Mouse (Mus musculus): ENCODE data around the gene Drc1. TPM values are rescaled to one million over a fixed set of nuclear protein-coding genes. Genes with fewer than 3 reads are reported as not detected.

Gene Drc1
- polyA plus RNA-seq, 1 experiment from 2014 or later = 0.99 TPM

DNA sequence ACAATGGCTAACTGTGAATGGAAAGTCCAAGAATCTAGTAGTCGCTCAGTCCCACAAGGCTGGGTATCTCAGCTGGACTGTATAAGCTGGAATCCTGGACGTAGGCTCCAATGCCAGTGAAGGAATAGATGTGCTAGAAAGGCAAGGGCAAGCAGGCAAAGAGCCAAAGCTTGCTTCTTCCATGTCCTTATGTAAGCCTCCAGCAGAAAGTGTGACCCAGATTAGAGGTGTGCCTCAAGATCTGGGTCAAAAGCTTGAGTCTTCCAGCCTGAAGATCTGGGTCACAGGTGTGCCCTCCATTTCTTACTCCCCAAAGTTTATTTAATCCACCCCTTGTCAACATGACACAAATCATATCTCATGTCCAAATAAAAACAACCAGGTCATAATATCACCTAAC is 4.8 kb upstream of the Drc1 start:
- Histone ChIP-seq H3K4me2 (ENCODE audit: low read depth, low read length, severe bottlenecking) (no peak overlapping the region), H3K9me3 (ENCODE audit: control insufficient read depth, low read length) (no peaks in the 10 kb centered on the region), H3K4me1 (replicated peaks; ENCODE audit: control insufficient read depth, insufficient read depth, low read length) (0 out of 2 replicates have a peak, but pooled peaks cover 2% of the 10 kb centered on the region), H3K4me3 (ENCODE audit: low read depth, low read length) (no peak overlapping the region), H3K36me3 (ENCODE audit: control insufficient read depth, insufficient read depth, low read length) (no peaks in the 10 kb centered on the region), H3K27me3 (ENCODE audit: control insufficient read depth, insufficient read depth, low read length) (no peaks in the 10 kb centered on the region), H3K27ac (ENCODE audit: low read depth, low read length) (no peak overlapping the region), H3K9ac (ENCODE audit: low read length) (no peak overlapping the region)
- 83% methylated on average over 2 of the region's 2 CpGs for WGBS
- ATAC-seq (replicated peaks; ENCODE audit: low FRiP score) = no peak
- DNase-seq (ENCODE audit: low spot score) = no peak

GRCm38 (mm10) chr5:30278952-30279351 is 2.2 kb upstream of the Drc1 start:
- WGBS = 79% methylated on average over 3 of the region's 3 CpGs
- Histone ChIP-seq H3K4me2 (ENCODE audit: low read depth, low read length, severe bottlenecking) (no peak overlapping the region), H3K27me3 (ENCODE audit: control insufficient read depth, insufficient read depth, low read length) (no peaks in the 10 kb centered on the region), H3K4me1 (replicated peaks; ENCODE audit: control insufficient read depth, insufficient read depth, low read length) (0 out of 2 replicates have a peak, but pooled peaks cover 2% of the 10 kb centered on the region), H3K4me3 (ENCODE audit: low read depth, low read length) (no peak overlapping the region), H3K9me3 (ENCODE audit: control insufficient read depth, low read length) (no peaks in the 10 kb centered on the region), H3K27ac (ENCODE audit: low read depth, low read length) (no peak overlapping the region), H3K9ac (ENCODE audit: low read length) (no peak overlapping the region), H3K36me3 (ENCODE audit: control insufficient read depth, insufficient read depth, low read length) (no peaks in the 10 kb centered on the region)
- DNase-seq (ENCODE audit: low spot score) (no peak), ATAC-seq (replicated peaks; ENCODE audit: low FRiP score) (no peak)

DNA sequence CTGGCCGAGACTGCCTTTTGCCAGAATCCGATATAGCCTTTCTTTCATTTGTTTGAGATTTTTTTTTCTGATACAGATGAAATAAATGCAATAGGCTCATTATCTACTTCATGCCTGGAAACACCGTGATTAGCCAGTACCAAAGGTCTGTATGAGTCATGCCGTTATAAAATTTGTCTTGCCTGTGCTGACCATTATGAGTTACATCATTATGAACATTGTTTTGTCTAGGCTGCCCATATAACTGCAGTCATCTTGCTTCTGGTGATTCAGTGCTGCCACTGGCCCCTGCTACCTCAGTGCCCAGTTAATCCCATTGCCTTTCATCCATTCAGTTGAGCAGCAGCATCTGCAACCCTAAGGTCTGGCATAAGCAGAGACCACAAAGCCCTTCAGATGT is 1.7 kb upstream of the Drc1 start:
- Histone ChIP-seq H3K27ac (ENCODE audit: low read depth, low read length) (no peak overlapping the region), H3K9me3 (ENCODE audit: control insufficient read depth, low read length) (no peaks in the 10 kb centered on the region), H3K36me3 (ENCODE audit: control insufficient read depth, insufficient read depth, low read length) (no peaks in the 10 kb centered on the region), H3K4me3 (ENCODE audit: low read depth, low read length) (no peak overlapping the region), H3K9ac (ENCODE audit: low read length) (no peak overlapping the region), H3K4me2 (ENCODE audit: low read depth, low read length, severe bottlenecking) (no peak overlapping the region), H3K4me1 (replicated peaks; ENCODE audit: control insufficient read depth, insufficient read depth, low read length) (0 out of 2 replicates have a peak, but pooled peaks cover 2% of the 10 kb centered on the region), H3K27me3 (ENCODE audit: control insufficient read depth, insufficient read depth, low read length) (no peaks in the 10 kb centered on the region)
- 88% methylated on average over 4 of the region's 4 CpGs for WGBS
- ATAC-seq (replicated peaks; ENCODE audit: low FRiP score) (no peak), DNase-seq (ENCODE audit: low spot score) (no peak)

- no peak for ATAC-seq (replicated peaks; ENCODE audit: low FRiP score)
- no peaks in the 10 kb centered on the region; the same call in 1 of the 2 replicates for H3K9me3 ChIP-seq (ENCODE audit: control insufficient read depth, low read length)
These were observed 324 bp upstream of the Drc1 start for GRCm38 (mm10) chr5:30280864-30281263.

DNA sequence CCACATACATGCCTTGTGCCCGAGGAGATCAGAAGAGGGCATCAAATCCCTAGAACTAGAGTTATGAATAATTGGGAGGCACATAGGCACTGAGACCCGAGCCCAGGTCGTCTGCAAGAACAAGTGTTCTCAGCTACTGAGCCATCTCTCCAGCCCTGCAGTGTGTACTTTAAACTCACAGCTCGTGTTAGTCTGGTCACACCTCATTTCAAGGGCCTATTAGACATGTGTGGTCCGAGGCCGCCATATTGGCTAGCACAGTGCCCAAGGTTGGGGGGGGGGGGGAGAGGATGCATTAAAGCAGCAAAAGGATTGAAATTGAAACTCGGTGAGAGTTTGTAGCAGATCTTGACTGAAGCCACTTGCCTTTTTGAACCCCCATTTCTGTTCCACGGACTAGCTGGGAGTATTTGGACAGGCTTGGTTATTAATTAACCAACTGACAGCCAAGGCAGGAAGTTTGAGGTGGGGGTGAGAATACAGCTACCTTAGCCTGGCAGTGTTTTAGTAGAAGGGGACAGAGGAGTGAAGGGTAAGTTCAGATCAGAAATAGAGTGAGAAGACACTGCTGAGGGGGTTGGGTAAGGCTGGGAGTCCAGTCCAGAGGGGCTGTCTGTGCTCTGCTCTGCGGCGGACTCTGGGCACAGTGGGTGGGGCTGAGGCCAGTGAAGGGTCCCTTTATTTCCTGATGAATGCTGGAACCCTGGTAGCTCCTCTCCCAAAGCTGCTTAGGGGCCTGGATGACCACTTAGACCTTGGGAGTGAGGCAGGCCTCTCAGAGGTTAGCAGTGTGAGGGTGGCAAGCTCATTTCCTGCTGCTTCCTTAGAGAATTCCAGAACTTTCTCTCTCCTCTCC is 5.0 kb downstream of the Drc1 start:
- no peaks in the 10 kb centered on the region for H3K4me1 ChIP-seq (replicated peaks; ENCODE audit: control insufficient read depth, insufficient read depth, low read length)
- no peak for ATAC-seq (replicated peaks; ENCODE audit: low FRiP score)
- no peak overlapping the region for H3K4me3 ChIP-seq (ENCODE audit: low read depth, low read length)
- no peaks in the 10 kb centered on the region for H3K36me3 ChIP-seq (ENCODE audit: control insufficient read depth, insufficient read depth, low read length)
- WGBS = 90% methylated on average over 10 of the region's 10 CpGs
- no peak overlapping the region for H3K4me2 ChIP-seq (ENCODE audit: low read depth, low read length, severe bottlenecking)
- no peak for DNase-seq (ENCODE audit: low spot score)
- no peaks in the 10 kb centered on the region for H3K27me3 ChIP-seq (ENCODE audit: control insufficient read depth, insufficient read depth, low read length)
- H3K9ac ChIP-seq (ENCODE audit: low read length) = no peak overlapping the region
- H3K9me3 ChIP-seq (ENCODE audit: control insufficient read depth, low read length) = no peaks in the 10 kb centered on the region; the same call in 1 of the 2 replicates
- H3K27ac ChIP-seq (ENCODE audit: low read depth, low read length) = no peak overlapping the region

More at GRCm38 (mm10) chr5:30280864-30281263, 324 bp upstream of the Drc1 start:
- no peaks in the 10 kb centered on the region for H3K36me3 ChIP-seq (ENCODE audit: control insufficient read depth, insufficient read depth, low read length)
- H3K4me2 ChIP-seq (ENCODE audit: low read depth, low read length, severe bottlenecking) = peak overlapping the region; percentile 63
- H3K4me3 ChIP-seq (ENCODE audit: low read depth, low read length) = peak overlapping the region; percentile 41; the same call in 1 of the 2 replicates
- H3K27me3 ChIP-seq (ENCODE audit: control insufficient read depth, insufficient read depth, low read length) = no peaks in the 10 kb centered on the region
- no peak overlapping the region for H3K27ac ChIP-seq (ENCODE audit: low read depth, low read length)
- no peak for DNase-seq (ENCODE audit: low spot score)
- H3K4me1 ChIP-seq (replicated peaks; ENCODE audit: control insufficient read depth, insufficient read depth, low read length) = 0 out of 2 replicates have a peak, but pooled peaks cover 2% of the 10 kb centered on the region
- H3K9ac ChIP-seq (ENCODE audit: low read length) = no peak overlapping the region
- 46% methylated on average over 9 of the region's 9 CpGs for WGBS

- Histone ChIP-seq H3K9ac (ENCODE audit: low read length) (no peak overlapping the region), H3K4me3 (ENCODE audit: low read depth, low read length) (no peak overlapping the region), H3K4me2 (ENCODE audit: low read depth, low read length, severe bottlenecking) (no peak overlapping the region), H3K36me3 (ENCODE audit: control insufficient read depth, insufficient read depth, low read length) (no peaks in the 10 kb centered on the region), H3K9me3 (ENCODE audit: control insufficient read depth, low read length) (no peaks in the 10 kb centered on the region; the same call in 1 of the 2 replicates), H3K27me3 (ENCODE audit: control insufficient read depth, insufficient read depth, low read length) (no peaks in the 10 kb centered on the region), H3K4me1 (replicated peaks; ENCODE audit: control insufficient read depth, insufficient read depth, low read length) (no peaks in the 10 kb centered on the region), H3K27ac (ENCODE audit: low read depth, low read length) (no peak overlapping the region)
- 80% methylated on average over 9 of the region's 9 CpGs for WGBS
- no peak for ATAC-seq (replicated peaks; ENCODE audit: low FRiP score)
- DNase-seq (ENCODE audit: low spot score) = no peak
These were observed 6.1 kb downstream of the Drc1 start for GRCm38 (mm10) chr5:30287106-30287882.

GRCm38 (mm10) chr5:30340815-30341214 is 59.6 kb downstream of the Drc1 start:
- H3K27me3 ChIP-seq (ENCODE audit: control insufficient read depth, insufficient read depth, low read length) = no peaks in the 10 kb centered on the region
- H3K4me1 ChIP-seq (replicated peaks; ENCODE audit: control insufficient read depth, insufficient read depth, low read length) = peaks cover 2% of the 10 kb centered on the region; the same call in 1 of the 2 replicates
- WGBS = 88% methylated on average over 5 of the region's 5 CpGs
- ATAC-seq (replicated peaks; ENCODE audit: low FRiP score) = no peak
- no peaks in the 10 kb centered on the region for H3K9me3 ChIP-seq (ENCODE audit: control insufficient read depth, low read length)
- H3K27ac ChIP-seq (ENCODE audit: low read depth, low read length) = no peak overlapping the region
- H3K36me3 ChIP-seq (ENCODE audit: control insufficient read depth, insufficient read depth, low read length) = no peaks in the 10 kb centered on the region
- no peak overlapping the region for H3K4me2 ChIP-seq (ENCODE audit: low read depth, low read length, severe bottlenecking)
- no peak overlapping the region for H3K9ac ChIP-seq (ENCODE audit: low read length)
- DNase-seq (ENCODE audit: low spot score) = no peak
- no peak overlapping the region for H3K4me3 ChIP-seq (ENCODE audit: low read depth, low read length)

GRCm38 (mm10) chr5:30341601-30342365 is 60.6 kb downstream of the Drc1 start:
- no peak for ATAC-seq (replicated peaks; ENCODE audit: low FRiP score)
- no peaks in the 10 kb centered on the region for H3K36me3 ChIP-seq (ENCODE audit: control insufficient read depth, insufficient read depth, low read length)
- H3K9ac ChIP-seq (ENCODE audit: low read length) = no peak overlapping the region
- H3K4me2 ChIP-seq (ENCODE audit: low read depth, low read length, severe bottlenecking) = no peak overlapping the region
- H3K4me1 ChIP-seq (replicated peaks; ENCODE audit: control insufficient read depth, insufficient read depth, low read length) = peaks cover 2% of the 10 kb centered on the region; the same call in 1 of the 2 replicates
- no peaks in the 10 kb centered on the region for H3K27me3 ChIP-seq (ENCODE audit: control insufficient read depth, insufficient read depth, low read length)
- 83% methylated on average over 11 of the region's 11 CpGs for WGBS
- no peak overlapping the region for H3K4me3 ChIP-seq (ENCODE audit: low read depth, low read length)
- no peak overlapping the region for H3K27ac ChIP-seq (ENCODE audit: low read depth, low read length)
- H3K9me3 ChIP-seq (ENCODE audit: control insufficient read depth, low read length) = no peaks in the 10 kb centered on the region
- DNase-seq (ENCODE audit: low spot score) = no peak

Data from forebrain, embryonic 11.5 days (tissue).